Mouse (Mus musculus) layer of hippocampus, postnatal 25 days (tissue): ENCODE results near the gene Oas1f. TPM values are rescaled to one million over a fixed set of nuclear protein-coding genes. Genes with fewer than 3 reads are reported as not detected.
"Not testable (repeated sequence)": the region's sequence is repeated elsewhere in the genome, so short reads cannot be mapped to it uniquely, and the experiment has no call there.

ENCODE experiments used
- DNase-seq, 2 experiments: peaks; one replicate each; pipeline ENCODE4 v3.0.0; 2022; ENCODE audit warnings: mixed read lengths in 2 of 2, low spot score in 1 of 2; ENCODE audit errors: extremely low spot score in 1 of 2
- total RNA-seq, 2 experiments: library from RNA; stranded (reverse); gene quantifications; 2 replicates each; pipeline ENCODE4 v1.2.3; 2021

Oas1f gene
- total RNA-seq, 2 experiments from 2014 or later, result not detected

GRCm38 (mm10) chr5:120870081-120870480 is 22.9 kb downstream of the Oas1f start:
- no peak for DNase-seq

- no peak for DNase-seq
These were observed 23.6 kb downstream of the Oas1f start for GRCm38 (mm10) chr5:120870782-120871181.

- no peak for DNase-seq
These were observed 24.3 kb downstream of the Oas1f start for GRCm38 (mm10) chr5:120871469-120871868.

- not testable (repeated sequence) for DNase-seq
These were observed 29.7 kb downstream of the Oas1f start for GRCm38 (mm10) chr5:120876839-120877238.

- DNase-seq, result not testable (repeated sequence)
These were observed 30.2 kb downstream of the Oas1f start for GRCm38 (mm10) chr5:120877407-120877806.

GRCm38 (mm10) chr5:120878803-120879202 is 31.6 kb downstream of the Oas1f start:
- not testable (repeated sequence) for DNase-seq

- DNase-seq, result not testable (repeated sequence)
These were observed 34.5 kb downstream of the Oas1f start for GRCm38 (mm10) chr5:120881681-120882080.

GRCm38 (mm10) chr5:120887413-120887812 is 40.2 kb downstream of the Oas1f start, which contains the start of gene Oas1g:
Gene Oas1g (minus strand): TSS chr5:120887613.
- not testable (repeated sequence) for DNase-seq

- DNase-seq, result no peak
These were observed 40.7 kb downstream of the Oas1f start for GRCm38 (mm10) chr5:120887831-120888230.

GRCm38 (mm10) chr5:120888294-120888815 is 41.2 kb downstream of the Oas1f start:
- not testable (repeated sequence) for DNase-seq

GRCm38 (mm10) chr5:120890026-120890425 is 42.9 kb downstream of the Oas1f start:
- DNase-seq, result no peak

GRCm38 (mm10) chr5:120890991-120891390 is 43.8 kb downstream of the Oas1f start:
- no peak for DNase-seq

GRCm38 (mm10) chr5:120891566-120892242 is 44.5 kb downstream of the Oas1f start:
- DNase-seq, result not testable (repeated sequence)

GRCm38 (mm10) chr5:120892243-120892660 is 45.1 kb downstream of the Oas1f start:
- no peak for DNase-seq

- not testable (repeated sequence) for DNase-seq
These were observed 46.7 kb downstream of the Oas1f start for GRCm38 (mm10) chr5:120893866-120894265.

GRCm38 (mm10) chr5:120894692-120895091 is 47.5 kb downstream of the Oas1f start:
- not testable (repeated sequence) for DNase-seq

- DNase-seq, result no peak
These were observed 48.2 kb downstream of the Oas1f start for GRCm38 (mm10) chr5:120895231-120895900.

GRCm38 (mm10) chr5:120898307-120898706 is 51.1 kb downstream of the Oas1f start:
- DNase-seq, result no peak

- DNase-seq, result no peak
These were observed 51.6 kb downstream of the Oas1f start for GRCm38 (mm10) chr5:120898726-120899125.

- DNase-seq, result no peak
These were observed 53.5 kb downstream of the Oas1f start for GRCm38 (mm10) chr5:120900666-120901065.

- DNase-seq, result no peak
These were observed 54.9 kb downstream of the Oas1f start for GRCm38 (mm10) chr5:120902056-120902455.
